Mouse (Mus musculus) lung, postnatal 0 days (tissue): ENCODE data around the gene Habp2. TPM values are rescaled to one million over a fixed set of nuclear protein-coding genes. Genes with fewer than 3 reads are reported as not detected.

Experiments used
- ATAC-seq: fragments of 200-750 bp; cut with Nextera tagmentation; 2 replicates; pipeline ENCODE4 v1.8.0; 2017; ENCODE audit warnings: moderate library complexity
- DNase-seq: peaks from one replicate; pipeline ENCODE4 v3.0.0-alpha.2; 2016; ENCODE audit warnings: low spot score
- H3K27ac ChIP-seq: fragments of 300-500 bp; sonication (generic); 2 replicates; pipeline ENCODE4 v1.5.1; 2014; ENCODE audit warnings: antibody characterized with exemption, mild to moderate bottlenecking, low read length, mixed read lengths
- H3K27me3 ChIP-seq: fragments of 300-500 bp; sonication (generic); replicated peaks from 2 replicates; pipeline ENCODE4 v1.6.1; 2014; ENCODE audit warnings: low read length, mixed read lengths; ENCODE audit not compliant: insufficient read depth
- H3K36me3 ChIP-seq: fragments of 300-500 bp; sonication (generic); 2 replicates; pipeline ENCODE4 v1.6.1; 2014; ENCODE audit warnings: low read length, mixed read lengths; ENCODE audit not compliant: insufficient read depth
- H3K4me1 ChIP-seq: fragments of 300-500 bp; sonication (generic); 2 replicates; pipeline ENCODE4 v1.6.1; 2014; ENCODE audit warnings: antibody characterized with exemption, low read depth, low read length, mixed read lengths; ENCODE audit not compliant: insufficient read depth
- H3K4me2 ChIP-seq: fragments of 300-500 bp; sonication (generic); replicated peaks from 2 replicates; pipeline ENCODE4 v1.6.1; 2014; ENCODE audit warnings: low read depth, mild to moderate bottlenecking, low read length, moderate library complexity, mixed read lengths
- H3K4me3 ChIP-seq: fragments of 300-500 bp; sonication (generic); 2 replicates; pipeline ENCODE4 v1.5.1; 2014; ENCODE audit warnings: low read depth, low read length
- H3K9ac ChIP-seq: fragments of 300-500 bp; sonication (generic); replicated peaks from 2 replicates; pipeline ENCODE4 v1.6.1; 2014; ENCODE audit warnings: low read depth, mild to moderate bottlenecking
- H3K9me3 ChIP-seq: fragments of 300-500 bp; sonication (generic); 2 replicates; pipeline ENCODE4 v1.6.1; 2016; ENCODE audit warnings: low read length, mixed read lengths
- CTCF ChIP-seq: IDR thresholded peaks from 2 replicates; pipeline ENCODE4 v1.5.1; 2016; ENCODE audit warnings: antibody characterized with exemption, mild to moderate bottlenecking
- EP300 ChIP-seq: IDR thresholded peaks from 2 replicates; pipeline ENCODE4 v1.6.1; 2016; ENCODE audit warnings: antibody characterized with exemption, mild to moderate bottlenecking, control low read depth
- WGBS: fragments of 180-500 bp; shearing (Covaris S2); extraction: QIAGEN DNeasy Blood & Tissue Kit; methylation state at CpG from one replicate; pipeline ENCODE4 v1.1.7; 2014; 5-methylcytosine and 5-hydroxymethylcytosine counted together
- polyA plus RNA-seq: library from polyadenylated mRNA; unstranded; fragments of >200 nt; fragmentation: Nextera tagmentation; extraction: Ambion mirVana; gene quantifications from 2 replicates; pipeline ENCODE4 v1.2.1, GENCODE M21; 2015

Habp2 gene
- polyA plus RNA-seq, 1 experiment from 2014 or later, result 0.18 TPM

GRCm38 (mm10) chr19:56300835-56301234 lies 13.9 kb downstream of the Habp2 start:
- DNase-seq (no peak), ATAC-seq (no peak)
- Histone ChIP-seq H3K4me2 (no peak overlapping the region), H3K27me3 (no peaks in the 10 kb centered on the region), H3K9me3 (no peaks in the 10 kb centered on the region), H3K27ac (no peak overlapping the region), H3K36me3 (no peaks in the 10 kb centered on the region), H3K4me1 (no peaks in the 10 kb centered on the region), H3K4me3 (no peak overlapping the region), H3K9ac (no peak overlapping the region)
- 55% methylated on average over 11 of the region's 11 CpGs for WGBS
- TF ChIP-seq EP300, result no peak
- TF ChIP-seq CTCF, result no peak

DNA sequence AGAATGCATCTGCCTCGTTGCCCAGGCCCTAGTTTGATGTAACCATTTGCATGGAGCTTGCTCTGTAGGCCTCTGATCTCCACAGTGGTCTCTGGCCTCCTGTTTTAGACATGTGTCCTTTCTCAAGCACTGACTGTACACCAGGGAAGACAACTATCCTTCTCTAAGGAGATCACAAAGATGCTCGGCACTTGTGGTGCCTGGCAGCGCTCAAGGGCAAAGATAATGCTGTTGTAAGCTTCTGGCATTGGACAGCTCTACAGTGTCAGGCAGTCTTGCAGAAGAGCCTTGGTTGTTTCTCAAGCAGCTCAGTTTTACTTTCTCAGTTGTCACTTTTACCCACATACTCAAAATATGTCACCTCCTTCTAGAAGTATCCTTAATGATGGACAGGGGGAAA lies 29.6 kb downstream of the Habp2 start:
- DNase-seq (no peak), ATAC-seq (no peak)
- H3K36me3 ChIP-seq, result no peaks in the 10 kb centered on the region
- H3K4me1 ChIP-seq, result no peaks in the 10 kb centered on the region; the same call in 1 of the 2 replicates
- H3K27me3 ChIP-seq, result no peaks in the 10 kb centered on the region
- H3K9me3 ChIP-seq, result no peaks in the 10 kb centered on the region
- no peak overlapping the region for H3K27ac ChIP-seq
- no peak overlapping the region for H3K4me2 ChIP-seq
- H3K9ac ChIP-seq, result no peak overlapping the region
- no peak overlapping the region for H3K4me3 ChIP-seq
- no peak for TF ChIP-seq EP300
- WGBS, result 76% methylated on average over 3 of the region's 3 CpGs

GRCm38 (mm10) chr19:56319219-56319618 lies 32.3 kb downstream of the Habp2 start:
- no peak overlapping the region for H3K4me2 ChIP-seq
- H3K4me1 ChIP-seq, result no peaks in the 10 kb centered on the region; the same call in 1 of the 2 replicates
- no peak overlapping the region for H3K4me3 ChIP-seq
- DNase-seq (no peak), ATAC-seq (no peak)
- H3K36me3 ChIP-seq, result no peaks in the 10 kb centered on the region
- WGBS, result 90% methylated on average over 7 of the region's 7 CpGs
- no peaks in the 10 kb centered on the region for H3K27me3 ChIP-seq
- TF ChIP-seq CTCF, result no peak
- no peak for TF ChIP-seq EP300
- no peak overlapping the region for H3K9ac ChIP-seq
- H3K9me3 ChIP-seq, result no peaks in the 10 kb centered on the region
- no peak overlapping the region for H3K27ac ChIP-seq

DNA sequence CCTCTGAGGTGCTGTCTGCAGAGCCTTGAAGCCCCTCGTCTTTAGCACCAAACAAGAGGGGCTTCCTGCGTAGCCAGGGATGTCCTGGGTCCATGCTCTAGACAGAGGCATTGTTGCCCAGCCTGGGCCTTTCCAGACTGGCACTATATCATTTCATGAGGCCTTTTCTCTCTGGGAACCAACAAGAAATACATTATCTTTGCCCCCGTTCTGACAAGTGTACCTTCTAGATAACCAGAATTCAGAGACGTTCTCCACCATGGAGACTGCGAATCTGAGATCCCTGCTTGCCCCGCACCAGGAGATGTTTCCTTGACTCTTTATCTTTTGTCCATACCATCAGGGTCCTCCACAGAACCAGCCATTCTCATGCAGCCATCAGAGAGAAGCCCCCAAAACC lies 32.7 kb downstream of the Habp2 start:
- WGBS, result 81% methylated on average over 6 of the region's 6 CpGs

DNA sequence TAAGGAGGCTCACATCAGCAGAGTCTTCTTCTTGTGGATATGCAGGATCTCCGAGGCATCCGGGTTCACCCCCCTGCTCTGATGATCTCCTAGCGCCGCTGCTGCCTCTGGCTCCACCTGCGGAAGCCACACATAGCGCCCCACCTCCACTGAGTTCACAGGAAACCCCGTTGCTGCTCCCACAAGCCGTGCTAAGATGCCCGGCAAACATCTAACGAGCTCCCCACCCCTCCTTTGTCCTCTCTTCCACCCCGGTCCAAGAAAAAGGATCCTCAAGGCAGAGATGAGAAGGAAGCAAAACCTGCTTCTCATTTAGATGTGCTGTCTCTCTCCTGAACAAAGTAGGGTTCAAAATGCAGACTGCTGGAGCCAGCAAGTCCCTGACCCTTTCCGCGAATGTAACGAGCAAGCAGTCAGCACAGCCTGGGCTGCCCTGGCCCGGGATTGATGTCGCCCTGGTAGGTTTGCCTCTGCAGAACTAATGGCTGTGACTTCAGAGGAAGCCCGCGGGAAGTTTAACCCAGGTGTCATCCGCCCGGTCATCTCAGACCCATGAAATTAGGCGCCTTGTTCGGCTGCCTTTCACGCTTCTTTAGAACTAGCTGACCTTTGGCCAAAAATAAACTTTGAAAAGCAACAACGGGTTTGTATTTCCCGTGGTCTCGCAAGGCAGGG lies 33.4 kb downstream of the Habp2 start:
- H3K27ac ChIP-seq, result no peak overlapping the region
- H3K4me2 ChIP-seq, result peak overlapping the region; percentile 37
- H3K27me3 ChIP-seq, result no peaks in the 10 kb centered on the region
- no peaks in the 10 kb centered on the region for H3K9me3 ChIP-seq
- H3K36me3 ChIP-seq, result no peaks in the 10 kb centered on the region
- WGBS, result 25% methylated on average over 26 of the region's 26 CpGs
- DNase-seq (no peak), ATAC-seq (no peak)
- TF ChIP-seq CTCF (no peak), EP300 (no peak)
- H3K9ac ChIP-seq, result no peak overlapping the region
- no peaks in the 10 kb centered on the region; the same call in 1 of the 2 replicates for H3K4me1 ChIP-seq
- peak overlapping the region; percentile 8; the same call in 1 of the 2 replicates for H3K4me3 ChIP-seq

More for the DNA sequence above, 32.7 kb downstream of the Habp2 start:
- Histone ChIP-seq H3K4me3 (no peak overlapping the region), H3K4me1 (no peaks in the 10 kb centered on the region; the same call in 1 of the 2 replicates), H3K9ac (no peak overlapping the region), H3K27me3 (no peaks in the 10 kb centered on the region), H3K4me2 (peak overlapping the region; percentile 37; the same call in 1 of the 2 replicates), H3K9me3 (no peaks in the 10 kb centered on the region), H3K27ac (no peak overlapping the region), H3K36me3 (no peaks in the 10 kb centered on the region)
- ATAC-seq (no peak), DNase-seq (no peak)
- TF ChIP-seq EP300, result no peak

- H3K36me3 ChIP-seq, result no peaks in the 10 kb centered on the region
- WGBS, result 72% methylated on average over 12 of the region's 12 CpGs
- H3K9me3 ChIP-seq, result no peaks in the 10 kb centered on the region
- H3K4me3 ChIP-seq, result no peak overlapping the region
- TF ChIP-seq EP300 (no peak), CTCF (no peak)
- no peak overlapping the region for H3K4me2 ChIP-seq
- H3K27ac ChIP-seq, result no peak overlapping the region
- ATAC-seq (no peak), DNase-seq (peak; percentile 16)
- no peaks in the 10 kb centered on the region; the same call in 1 of the 2 replicates for H3K4me1 ChIP-seq
- no peaks in the 10 kb centered on the region for H3K27me3 ChIP-seq
- H3K9ac ChIP-seq, result no peak overlapping the region
Measured at GRCm38 (mm10) chr19:56321303-56321920, 34.5 kb downstream of the Habp2 start.
